Mouse (Mus musculus) heart, embryonic 13.5 days (tissue): Measurements from ENCODE around the gene Slc25a19. TPM values are rescaled to one million over a fixed set of nuclear protein-coding genes. Genes with fewer than 3 reads are reported as not detected.
"Not testable (repeated sequence)": the region's sequence is repeated elsewhere in the genome, so short reads cannot be mapped to it uniquely, and the experiment has no call there.

Source experiments
- ATAC-seq: fragments of 200-750 bp; cut with Nextera tagmentation; 2 replicates; pipeline ENCODE4 v1.8.0; 2017; ENCODE audit warnings: moderate TSS enrichment; ENCODE audit not compliant: insufficient number of reproducible peaks, low FRiP score, low TSS enrichment; ENCODE audit errors: extremely low read depth
- H3K27ac ChIP-seq: fragments of 300-500 bp; sonication (generic); replicated peaks from 2 replicates; pipeline ENCODE4 v1.5.1; 2015; ENCODE audit warnings: moderate library complexity, mild to moderate bottlenecking, inconsistent platforms
- H3K27me3 ChIP-seq: fragments of 300-500 bp; sonication (generic); replicated peaks from 2 replicates; pipeline ENCODE4 v1.6.1; 2015; ENCODE audit warnings: mild to moderate bottlenecking, inconsistent platforms
- H3K36me3 ChIP-seq: fragments of 300-500 bp; sonication (generic); 2 replicates; pipeline ENCODE4 v1.6.1; 2015; ENCODE audit warnings: mild to moderate bottlenecking, inconsistent platforms
- H3K4me1 ChIP-seq: fragments of 300-500 bp; sonication (generic); 2 replicates; pipeline ENCODE4 v1.6.1; 2015; ENCODE audit warnings: inconsistent platforms
- H3K4me2 ChIP-seq: fragments of 300-500 bp; sonication (generic); 2 replicates; pipeline ENCODE4 v1.6.1; 2015; ENCODE audit warnings: inconsistent platforms, mild to moderate bottlenecking, moderate library complexity
- H3K4me3 ChIP-seq: fragments of 300-500 bp; sonication (generic); 2 replicates; pipeline ENCODE4 v1.5.1; 2015; ENCODE audit warnings: moderate library complexity, mild to moderate bottlenecking, inconsistent platforms
- H3K9ac ChIP-seq: fragments of 300-500 bp; sonication (generic); 2 replicates; pipeline ENCODE4 v1.6.1; 2015; ENCODE audit warnings: inconsistent platforms, mild to moderate bottlenecking, moderate library complexity
- H3K9me3 ChIP-seq: fragments of 300-500 bp; sonication (generic); 2 replicates; pipeline ENCODE4 v1.6.1; 2016; ENCODE audit warnings: inconsistent platforms
- WGBS: fragments of 180-500 bp; shearing (Covaris S2); methylation state at CpG from one replicate; pipeline ENCODE4 v1.1.7; 2015; ENCODE audit warnings: mixed read lengths; 5-methylcytosine and 5-hydroxymethylcytosine counted together
- polyA plus RNA-seq: library from polyadenylated mRNA; unstranded; fragments of >200 nt; fragmentation: Nextera tagmentation; extraction: Ambion mirVana; gene quantifications from 2 replicates; pipeline ENCODE4 v1.2.1, GENCODE M21; 2015

Gene Slc25a19
- polyA plus RNA-seq, 1 experiment from 2014 or later = 36.4 TPM

- Histone ChIP-seq H3K4me3 (no peak overlapping the region), H3K4me1 (peaks cover 39% of the 10 kb centered on the region), H3K9me3 (no peaks in the 10 kb centered on the region), H3K27ac (no peak overlapping the region), H3K9ac (no peak overlapping the region), H3K27me3 (no peaks in the 10 kb centered on the region), H3K4me2 (no peak overlapping the region), H3K36me3 (peaks cover 32% of the 10 kb centered on the region)
- no peak for ATAC-seq
- 28% methylated on average over 2 of the region's 2 CpGs for WGBS
Measured at GRCm38 (mm10) chr11:115654128-115654527, 26.0 kb upstream of the Slc25a19 start.

GRCm38 (mm10) chr11:115653194-115653593 is 25.1 kb upstream of the Slc25a19 start:
- H3K27me3 ChIP-seq = no peaks in the 10 kb centered on the region
- H3K4me2 ChIP-seq = peak overlapping the region; percentile 48
- H3K36me3 ChIP-seq = peaks cover 42% of the 10 kb centered on the region
- peak overlapping the region; percentile 91 for H3K27ac ChIP-seq
- H3K4me1 ChIP-seq = peaks cover 42% of the 10 kb centered on the region
- ATAC-seq = no peak
- H3K9me3 ChIP-seq = no peaks in the 10 kb centered on the region
- H3K9ac ChIP-seq = peak overlapping the region; percentile 66
- no peak overlapping the region for H3K4me3 ChIP-seq
- WGBS = 34% methylated on average over 3 of the region's 3 CpGs

- Histone ChIP-seq H3K27ac (no peak overlapping the region), H3K9me3 (no peaks in the 10 kb centered on the region), H3K36me3 (peaks cover 56% of the 10 kb centered on the region), H3K9ac (no peak overlapping the region), H3K4me1 (peaks cover 42% of the 10 kb centered on the region), H3K4me3 (no peak overlapping the region), H3K27me3 (no peaks in the 10 kb centered on the region), H3K4me2 (no peak overlapping the region)
- 85% methylated on average over 3 of the region's 3 CpGs for WGBS
- no peak for ATAC-seq
Measured at GRCm38 (mm10) chr11:115651680-115652079, 23.6 kb upstream of the Slc25a19 start.

DNA sequence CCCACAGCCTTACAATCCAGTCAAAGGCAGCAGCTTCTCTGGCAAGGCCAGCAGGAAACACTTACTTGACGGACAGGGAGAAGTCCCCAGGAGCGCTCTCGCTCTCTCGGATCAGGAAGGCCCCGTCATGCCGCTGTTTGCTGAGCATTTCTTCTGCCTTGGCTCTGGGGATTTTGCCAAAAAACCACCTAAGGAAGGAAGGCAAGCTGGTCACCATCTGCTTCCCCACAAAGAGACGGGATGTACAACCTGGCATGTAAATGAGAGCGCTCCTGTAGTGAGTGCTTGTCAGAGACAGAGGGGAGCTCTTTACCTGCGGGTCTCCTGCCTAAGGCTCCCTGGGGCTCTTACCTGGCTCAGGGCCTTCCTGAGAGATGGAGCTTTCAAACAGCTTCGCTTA is 21.6 kb upstream of the Slc25a19 start:
- Histone ChIP-seq H3K9me3 (no peaks in the 10 kb centered on the region), H3K4me1 (peaks cover 42% of the 10 kb centered on the region), H3K4me2 (no peak overlapping the region), H3K36me3 (peaks cover 69% of the 10 kb centered on the region), H3K4me3 (no peak overlapping the region), H3K27me3 (no peaks in the 10 kb centered on the region), H3K27ac (peak overlapping the region; percentile 62), H3K9ac (peak overlapping the region; percentile 61)
- ATAC-seq = no peak
- WGBS = 55% methylated on average over 10 of the region's 10 CpGs

GRCm38 (mm10) chr11:115647459-115647858 is 19.4 kb upstream of the Slc25a19 start:
- no peak overlapping the region for H3K4me3 ChIP-seq
- peaks cover 22% of the 10 kb centered on the region for H3K4me1 ChIP-seq
- H3K36me3 ChIP-seq = peaks cover 73% of the 10 kb centered on the region
- no peak for ATAC-seq
- H3K27me3 ChIP-seq = no peaks in the 10 kb centered on the region
- 52% methylated on average over 6 of the region's 6 CpGs for WGBS
- H3K9me3 ChIP-seq = no peaks in the 10 kb centered on the region
- H3K4me2 ChIP-seq = no peak overlapping the region
- H3K27ac ChIP-seq = no peak overlapping the region
- H3K9ac ChIP-seq = no peak overlapping the region

DNA sequence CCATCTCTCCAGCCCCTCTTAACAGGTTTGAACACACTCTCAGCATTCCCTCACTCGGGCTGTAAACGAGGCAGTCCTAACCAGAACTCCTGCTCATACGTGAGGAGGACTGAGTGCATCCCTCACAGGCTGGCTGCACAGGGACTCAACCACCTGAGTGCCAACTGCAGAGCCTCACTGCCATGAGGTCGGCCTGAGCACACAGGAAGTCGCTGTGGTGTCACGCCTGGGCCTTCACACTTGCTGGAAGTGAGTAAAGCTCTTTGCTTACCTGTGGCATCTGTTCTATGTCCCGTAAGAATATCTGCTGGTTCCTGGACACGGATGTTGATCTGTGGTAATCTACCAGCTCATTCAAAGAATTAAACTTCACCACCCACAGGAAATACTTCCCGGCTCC is 18.3 kb upstream of the Slc25a19 start:
- Histone ChIP-seq H3K4me1 (peaks cover 20% of the 10 kb centered on the region), H3K4me3 (no peak overlapping the region), H3K9me3 (no peaks in the 10 kb centered on the region), H3K27me3 (no peaks in the 10 kb centered on the region), H3K27ac (no peak overlapping the region), H3K36me3 (peaks cover 68% of the 10 kb centered on the region), H3K4me2 (no peak overlapping the region), H3K9ac (no peak overlapping the region)
- 90% methylated on average over 9 of the region's 9 CpGs for WGBS
- no peak for ATAC-seq

DNA sequence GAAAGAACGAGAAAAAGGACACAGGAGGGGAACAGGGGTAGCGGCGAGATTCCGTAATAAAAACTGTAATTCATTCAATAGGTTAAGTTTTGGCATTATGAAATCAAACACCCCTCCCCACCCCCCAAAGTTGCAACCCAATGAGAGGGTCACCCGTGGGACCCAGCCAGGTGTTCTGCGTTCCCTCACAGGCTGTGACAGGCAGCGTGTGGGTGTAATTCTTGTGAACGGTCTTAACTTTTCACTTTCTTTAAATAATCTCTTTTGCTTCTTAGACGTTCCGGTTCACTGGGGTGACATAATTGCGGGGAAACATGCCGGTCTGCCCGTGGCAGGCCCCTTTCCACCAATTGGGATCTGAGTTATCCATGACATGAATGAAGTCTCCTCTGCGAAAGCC is 17.4 kb upstream of the Slc25a19 start:
- not testable (repeated sequence) for H3K9me3 ChIP-seq, ATAC-seq, H3K9ac ChIP-seq, H3K27me3 ChIP-seq, H3K4me2 ChIP-seq, H3K4me3 ChIP-seq, H3K27ac ChIP-seq
- 80% methylated on average over 14 of the region's 14 CpGs for WGBS
- Histone ChIP-seq H3K36me3 (peaks cover 68% of the 10 kb centered on the region), H3K4me1 (peaks cover 23% of the 10 kb centered on the region)

DNA sequence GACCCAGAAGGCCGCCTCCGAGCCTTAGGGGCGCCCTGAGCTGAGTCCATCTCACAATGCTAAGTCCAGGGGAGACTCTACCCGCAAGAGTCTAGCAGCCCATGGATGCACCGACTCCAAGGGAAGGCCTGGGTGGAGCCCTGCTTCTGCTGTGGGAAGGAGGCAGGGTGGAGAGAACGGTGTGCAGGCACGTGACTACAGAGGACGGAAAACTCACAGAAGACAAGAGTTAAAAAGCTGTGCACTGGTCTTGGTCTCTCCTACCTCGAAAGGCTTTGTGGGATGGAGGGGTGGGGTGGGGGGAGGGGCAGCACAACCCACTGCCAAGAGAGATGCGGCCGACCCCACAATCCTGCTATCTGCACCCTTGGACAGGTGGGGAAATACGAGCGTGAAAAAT is 16.2 kb upstream of the Slc25a19 start:
- Histone ChIP-seq H3K27ac (no peak overlapping the region), H3K27me3 (no peaks in the 10 kb centered on the region), H3K36me3 (peaks cover 61% of the 10 kb centered on the region), H3K4me1 (peaks cover 16% of the 10 kb centered on the region), H3K4me3 (no peak overlapping the region), H3K9me3 (no peaks in the 10 kb centered on the region), H3K4me2 (no peak overlapping the region), H3K9ac (no peak overlapping the region)
- no peak for ATAC-seq
- 92% methylated on average over 13 of the region's 13 CpGs for WGBS

DNA sequence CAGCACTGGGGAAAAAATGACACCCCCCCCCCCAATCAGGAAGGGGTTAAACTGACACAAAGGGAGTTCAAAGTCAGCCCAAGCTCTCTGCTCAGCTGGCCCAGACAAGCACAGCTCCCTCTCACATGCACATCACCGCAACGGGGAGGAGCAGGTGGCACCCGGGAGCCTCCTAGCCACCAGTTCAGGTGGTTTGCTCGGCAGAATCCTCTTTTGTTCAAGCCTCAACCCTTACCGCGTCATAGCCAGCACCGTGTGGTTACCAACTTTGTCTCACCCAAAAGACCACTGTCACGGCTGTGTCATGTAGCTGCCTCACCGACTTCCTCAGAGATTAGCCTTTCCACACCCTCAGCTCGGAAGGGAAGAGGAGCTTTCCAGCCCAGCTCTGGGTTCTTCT is 15.2 kb upstream of the Slc25a19 start:
- no peak overlapping the region for H3K27ac ChIP-seq
- H3K4me3 ChIP-seq = no peak overlapping the region
- ATAC-seq = no peak
- H3K9me3 ChIP-seq = no peaks in the 10 kb centered on the region
- no peaks in the 10 kb centered on the region for H3K27me3 ChIP-seq
- peaks cover 50% of the 10 kb centered on the region for H3K36me3 ChIP-seq
- WGBS = 67% methylated on average over 10 of the region's 10 CpGs
- peaks cover 16% of the 10 kb centered on the region for H3K4me1 ChIP-seq
- H3K4me2 ChIP-seq = no peak overlapping the region
- no peak overlapping the region for H3K9ac ChIP-seq

DNA sequence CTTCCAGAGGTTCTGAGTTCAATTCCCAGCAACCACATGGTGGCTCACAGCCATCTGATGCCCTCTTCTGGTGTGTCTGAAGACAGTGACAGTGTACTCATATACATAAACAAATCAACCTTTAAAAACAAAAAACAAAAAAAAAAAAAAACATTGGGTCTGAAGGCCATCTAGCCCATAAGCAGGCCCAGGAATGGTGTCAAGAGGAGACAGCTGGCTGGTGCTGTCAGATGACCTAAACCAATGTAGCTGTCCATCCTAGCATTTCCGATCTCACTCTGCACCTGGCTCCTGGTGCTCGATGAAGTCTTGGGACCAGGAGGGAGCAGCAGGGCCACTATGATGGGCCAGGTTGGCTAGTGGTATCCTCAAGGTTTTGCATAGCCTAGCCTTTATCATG is 14.6 kb upstream of the Slc25a19 start:
- Histone ChIP-seq H3K9me3 (no peaks in the 10 kb centered on the region), H3K27ac (no peak overlapping the region), H3K9ac (no peak overlapping the region), H3K4me2 (no peak overlapping the region), H3K4me1 (peaks cover 16% of the 10 kb centered on the region), H3K4me3 (no peak overlapping the region), H3K36me3 (peaks cover 45% of the 10 kb centered on the region), H3K27me3 (no peaks in the 10 kb centered on the region)
- ATAC-seq = no peak
- 100% methylated on average over 2 of the region's 2 CpGs for WGBS

- H3K27ac ChIP-seq = no peak overlapping the region
- H3K4me2 ChIP-seq = no peak overlapping the region
- ATAC-seq = no peak
- H3K4me1 ChIP-seq = peaks cover 16% of the 10 kb centered on the region
- 90% methylated on average over 4 of the region's 4 CpGs for WGBS
- H3K9me3 ChIP-seq = no peaks in the 10 kb centered on the region
- no peaks in the 10 kb centered on the region for H3K27me3 ChIP-seq
- no peak overlapping the region for H3K9ac ChIP-seq
- peaks cover 35% of the 10 kb centered on the region for H3K36me3 ChIP-seq
- H3K4me3 ChIP-seq = no peak overlapping the region
Measured at GRCm38 (mm10) chr11:115641664-115642036, 13.6 kb upstream of the Slc25a19 start.

DNA sequence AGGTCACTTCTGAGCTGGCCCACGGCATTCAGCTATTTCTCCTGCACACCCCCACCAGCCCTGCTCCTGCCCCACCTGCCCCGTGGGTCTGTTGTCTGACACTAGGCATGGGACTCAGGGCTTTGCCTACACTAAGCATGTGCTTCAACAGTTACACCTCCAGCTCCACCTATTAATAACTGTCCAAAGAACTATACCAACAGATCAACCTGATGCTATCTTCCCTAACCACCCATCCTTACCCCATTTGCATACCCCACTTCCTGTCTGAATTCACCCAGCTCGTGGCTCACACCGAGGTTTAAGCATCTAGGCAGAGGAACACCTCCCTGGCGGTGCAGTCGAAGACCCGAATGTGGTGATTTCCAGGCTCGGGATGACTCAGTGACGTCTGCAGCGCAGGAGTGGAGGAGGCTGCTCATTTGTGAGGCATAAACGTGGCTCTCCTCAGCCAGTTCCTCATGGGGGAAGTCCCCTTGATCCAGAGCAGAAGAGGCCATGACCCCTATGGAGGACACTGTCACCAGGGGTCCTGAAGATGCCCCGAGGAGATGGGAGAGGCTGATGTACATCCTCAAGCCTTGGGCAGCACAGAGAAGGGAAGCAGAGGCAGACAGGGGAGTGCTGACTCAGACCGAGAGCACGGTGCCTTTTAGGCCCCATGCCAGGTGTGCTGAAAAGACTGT is 13.0 kb upstream of the Slc25a19 start:
- H3K4me2 ChIP-seq = no peak overlapping the region
- no peak for ATAC-seq
- 45% methylated on average over 14 of the region's 14 CpGs for WGBS

More for the DNA sequence above, 13.0 kb upstream of the Slc25a19 start:
- peaks cover 16% of the 10 kb centered on the region for H3K4me1 ChIP-seq
- no peaks in the 10 kb centered on the region for H3K27me3 ChIP-seq
- H3K27ac ChIP-seq = no peak overlapping the region
- peaks cover 30% of the 10 kb centered on the region for H3K36me3 ChIP-seq
- no peaks in the 10 kb centered on the region for H3K9me3 ChIP-seq
- H3K4me3 ChIP-seq = no peak overlapping the region
- no peak overlapping the region for H3K9ac ChIP-seq
